Mouse (Mus musculus) common myeloid progenitor, adult 5-6 weeks (primary cell): ENCODE results near the gene Hsp90aa1. TPM values are rescaled to one million over a fixed set of nuclear protein-coding genes. Genes with fewer than 3 reads are reported as not detected.

ENCODE experiments used
- ATAC-seq: replicated peaks from 2 replicates; pipeline ENCODE4 v1.8.0; 2016; ENCODE audit warnings: low read depth, mild to moderate bottlenecking, moderate TSS enrichment, inconsistent platforms; ENCODE audit not compliant: poor library complexity, severe bottlenecking
- total RNA-seq: library from RNA; stranded (forward); fragments of 200-1000, 187-1606 nt; gene quantifications from 2 replicates; pipeline ENCODE4 v1.2.3, GENCODE M21; 2017

Hsp90aa1 gene
- total RNA-seq, 1 experiment from 2014 or later = 2,253 TPM

GRCm38 (mm10) chr12:110661746-110662145 lies 40.8 kb downstream of the Hsp90aa1 start:
- no peak for ATAC-seq

GRCm38 (mm10) chr12:110651464-110651863 lies 51.1 kb downstream of the Hsp90aa1 start:
- ATAC-seq = no peak

- ATAC-seq = no peak
Measured at GRCm38 (mm10) chr12:110650241-110650641, 52.3 kb downstream of the Hsp90aa1 start.

Other genes starting within 250 kb of the Hsp90aa1 start
- 109 and 127 TPM in 2 replicates for gene Dync1h1, start 101.3 kb downstream of the Hsp90aa1 start, total RNA-seq
- not detected in 2 replicates for gene 1700001K19Rik, start 20.1 kb downstream of the Hsp90aa1 start, total RNA-seq
- gene Wdr20, start 35.2 kb upstream of the Hsp90aa1 start, total RNA-seq = 29.8 and 32.0 TPM in 2 replicates
- 0.87 TPM in 1 of 2 replicates, not detected in the other for gene Mok, start 138.2 kb upstream of the Hsp90aa1 start, total RNA-seq
- 6.0 and 7.1 TPM in 2 replicates for gene Zfp839, start 147.5 kb upstream of the Hsp90aa1 start, total RNA-seq
- gene Cinp, start 186.4 kb upstream of the Hsp90aa1 start, total RNA-seq = 99.3 and 115 TPM in 2 replicates
- 3.8 and 5.7 TPM in 2 replicates for gene Tecpr2, start 186.5 kb upstream of the Hsp90aa1 start, total RNA-seq